Mouse (Mus musculus) MEL (cell line): ENCODE results near the gene Col13a1.

Source experiments
- EP300 ChIP-seq, 2 experiments: IDR thresholded peaks; 2 replicates each; pipeline ENCODE4 v1.6.1; 2011; ENCODE audit warnings: improper control_type of control experiment in 2 of 2, low read length in 2 of 2, low read depth in 1 of 2, mild to moderate bottlenecking in 1 of 2
- GATA1 ChIP-seq: IDR thresholded peaks from 2 replicates; pipeline ENCODE4 v1.6.1; 2011; ENCODE audit warnings: low read depth, low read length, improper control_type of control experiment
- TAL1 ChIP-seq: IDR thresholded peaks from 2 replicates; pipeline ENCODE4 v1.6.1; 2012; ENCODE audit warnings: mild to moderate bottlenecking, inconsistent platforms, low read length, moderate library complexity, mixed read lengths

GRCm38 (mm10) chr10:61976987-61977386, 1.9 kb downstream of the Col13a1 start:
- TF ChIP-seq EP300 (IDR thresholded peaks at IDR 0.05; ENCODE audit: low read depth in 1 of 2, low read length in 2 of 2), result no peak
- TF ChIP-seq GATA1, result no peak
- no peak for TF ChIP-seq TAL1
